Mouse (Mus musculus) hindbrain, postnatal 0 days (tissue): ENCODE measurements around the gene Ppp2r1b. TPM values are rescaled to one million over a fixed set of nuclear protein-coding genes. Genes with fewer than 3 reads are reported as not detected.

Source experiments
- ATAC-seq: fragments of 200-750 bp; cut with Nextera tagmentation; 2 replicates; pipeline ENCODE4 v1.8.0; 2017; ENCODE audit warnings: mild to moderate bottlenecking, moderate TSS enrichment, moderate library complexity
- DNase-seq: peaks from one replicate; pipeline ENCODE4 v3.0.0-alpha.2; 2015; ENCODE audit warnings: low spot score
- H3K27ac ChIP-seq: fragments of 300-500 bp; sonication (generic); 2 replicates; pipeline ENCODE4 v1.5.1; 2014; ENCODE audit warnings: mild to moderate bottlenecking
- H3K27me3 ChIP-seq: fragments of 300-500 bp; sonication (generic); 2 replicates; pipeline ENCODE4 v1.6.1; 2014; ENCODE audit warnings: low read length, mixed read lengths; ENCODE audit not compliant: insufficient read depth
- H3K36me3 ChIP-seq: fragments of 300-500 bp; sonication (generic); 2 replicates; pipeline ENCODE4 v1.6.1; 2014; ENCODE audit warnings: low read length, mixed read lengths; ENCODE audit not compliant: insufficient read depth
- H3K4me1 ChIP-seq: fragments of 300-500 bp; sonication (generic); 2 replicates; pipeline ENCODE4 v1.6.1; 2014; ENCODE audit warnings: antibody characterized with exemption, low read length, mixed read lengths; ENCODE audit not compliant: insufficient read depth
- H3K4me2 ChIP-seq: fragments of 300-500 bp; sonication (generic); 2 replicates; pipeline ENCODE4 v1.6.1; 2014; ENCODE audit warnings: low read depth, mild to moderate bottlenecking, low read length, moderate library complexity, mixed read lengths
- H3K4me3 ChIP-seq: fragments of 300-500 bp; sonication (generic); 2 replicates; pipeline ENCODE4 v1.5.1; 2014; ENCODE audit warnings: low read length
- H3K9ac ChIP-seq: fragments of 300-500 bp; sonication (generic); replicated peaks from 2 replicates; pipeline ENCODE4 v1.6.1; 2014; ENCODE audit warnings: mild to moderate bottlenecking, low read length, moderate library complexity, mixed read lengths
- H3K9me3 ChIP-seq: fragments of 300-500 bp; sonication (generic); 2 replicates; pipeline ENCODE4 v1.6.1; 2016; ENCODE audit warnings: low read length, mixed read lengths
- CTCF ChIP-seq: IDR thresholded peaks from 2 replicates; pipeline ENCODE4 v1.5.1; 2016; ENCODE audit warnings: antibody characterized with exemption, control low read depth, low read depth
- WGBS: fragments of 180-500 bp; shearing (Covaris S2); extraction: QIAGEN DNeasy Blood & Tissue Kit; methylation state at CpG from one replicate; pipeline ENCODE4 v1.1.7; 2014; 5-methylcytosine and 5-hydroxymethylcytosine counted together
- polyA plus RNA-seq: library from polyadenylated mRNA; unstranded; fragments of >200 nt; fragmentation: Nextera tagmentation; extraction: Ambion mirVana; gene quantifications from 2 replicates; pipeline ENCODE4 v1.2.1, GENCODE M21; 2015
- total RNA-seq: library from RNA; depleted of rRNA; stranded (reverse); fragments of >200 nt; gene quantifications from 2 replicates; pipeline ENCODE4 v1.2.3, GENCODE M21; 2014

Gene Ppp2r1b
- total and polyA plus RNA-seq, 2 experiments from 2014 or later, result 18.8 to 31.4 TPM

GRCm38 (mm10) chr9:50833786-50834185 lies 11.3 kb upstream of the Ppp2r1b start:
- peaks cover 12% of the 10 kb centered on the region for H3K36me3 ChIP-seq
- ATAC-seq (no peak), DNase-seq (no peak)
- H3K4me2 ChIP-seq, result no peak overlapping the region
- H3K4me1 ChIP-seq, result no peaks in the 10 kb centered on the region
- H3K27me3 ChIP-seq, result no peaks in the 10 kb centered on the region
- H3K4me3 ChIP-seq, result no peak overlapping the region
- H3K9ac ChIP-seq, result no peak overlapping the region
- WGBS, result 79% methylated on average over 8 of the region's 8 CpGs
- TF ChIP-seq CTCF, result no peak
- H3K27ac ChIP-seq, result no peak overlapping the region
- no peaks in the 10 kb centered on the region for H3K9me3 ChIP-seq

GRCm38 (mm10) chr9:50835068-50835705 lies 9.9 kb upstream of the Ppp2r1b start:
- ATAC-seq (no peak), DNase-seq (no peak)
- no peak overlapping the region for H3K9ac ChIP-seq
- no peaks in the 10 kb centered on the region for H3K4me1 ChIP-seq
- H3K9me3 ChIP-seq, result no peaks in the 10 kb centered on the region
- H3K36me3 ChIP-seq, result peaks cover 9% of the 10 kb centered on the region
- H3K4me2 ChIP-seq, result no peak overlapping the region
- H3K27ac ChIP-seq, result no peak overlapping the region
- 88% methylated on average over 10 of the region's 10 CpGs for WGBS
- H3K4me3 ChIP-seq, result no peak overlapping the region
- H3K27me3 ChIP-seq, result no peaks in the 10 kb centered on the region
- TF ChIP-seq CTCF, result no peak

- H3K27me3 ChIP-seq, result no peaks in the 10 kb centered on the region
- no peak for TF ChIP-seq CTCF
- 78% methylated on average over 4 of the region's 4 CpGs for WGBS
- H3K27ac ChIP-seq, result no peak overlapping the region
- ATAC-seq (no peak), DNase-seq (no peak)
- no peak overlapping the region for H3K9ac ChIP-seq
- no peak overlapping the region for H3K4me2 ChIP-seq
- no peaks in the 10 kb centered on the region for H3K9me3 ChIP-seq
- peaks cover 6% of the 10 kb centered on the region; the same call in 1 of the 2 replicates for H3K36me3 ChIP-seq
- H3K4me1 ChIP-seq, result no peaks in the 10 kb centered on the region
- no peak overlapping the region for H3K4me3 ChIP-seq
Observed at GRCm38 (mm10) chr9:50836097-50836496, 9.0 kb upstream of the Ppp2r1b start.

GRCm38 (mm10) chr9:50841079-50841789 lies 3.9 kb upstream of the Ppp2r1b start:
- WGBS, result 72% methylated on average over 13 of the region's 13 CpGs
- Histone ChIP-seq H3K4me2 (no peak overlapping the region), H3K36me3 (peaks cover 10% of the 10 kb centered on the region), H3K9me3 (no peaks in the 10 kb centered on the region), H3K9ac (no peak overlapping the region), H3K4me1 (no peaks in the 10 kb centered on the region), H3K4me3 (no peak overlapping the region), H3K27me3 (no peaks in the 10 kb centered on the region), H3K27ac (no peak overlapping the region)
- DNase-seq, result no peak
- TF ChIP-seq CTCF, result no peak
- ATAC-seq, result no peak

- Histone ChIP-seq H3K4me3 (no peak overlapping the region), H3K9ac (no peak overlapping the region), H3K4me2 (no peak overlapping the region), H3K9me3 (no peaks in the 10 kb centered on the region), H3K36me3 (peaks cover 10% of the 10 kb centered on the region), H3K27ac (no peak overlapping the region), H3K4me1 (no peaks in the 10 kb centered on the region), H3K27me3 (no peaks in the 10 kb centered on the region)
- TF ChIP-seq CTCF, result no peak
- WGBS, result 70% methylated on average over 9 of the region's 9 CpGs
- no peak for DNase-seq
- no peak for ATAC-seq
Observed at GRCm38 (mm10) chr9:50845547-50845946, 446 bp downstream of the Ppp2r1b start.

GRCm38 (mm10) chr9:50847133-50847532 lies 2.0 kb downstream of the Ppp2r1b start:
- no peak overlapping the region for H3K4me2 ChIP-seq
- H3K9ac ChIP-seq, result no peak overlapping the region
- H3K4me3 ChIP-seq, result no peak overlapping the region
- 88% methylated on average over 6 of the region's 6 CpGs for WGBS
- no peaks in the 10 kb centered on the region for H3K4me1 ChIP-seq
- ATAC-seq (no peak), DNase-seq (no peak)
- no peak overlapping the region for H3K27ac ChIP-seq
- H3K27me3 ChIP-seq, result no peaks in the 10 kb centered on the region
- TF ChIP-seq CTCF, result no peak
- H3K36me3 ChIP-seq, result peaks cover 10% of the 10 kb centered on the region
- H3K9me3 ChIP-seq, result no peaks in the 10 kb centered on the region
